Mouse (Mus musculus) heart, embryonic 16.5 days (tissue): ENCODE measurements around the gene Sufu. TPM values are rescaled to one million over a fixed set of nuclear protein-coding genes. Genes with fewer than 3 reads are reported as not detected.

Experiments
- ATAC-seq: fragments of 200-750 bp; cut with Nextera tagmentation; replicated peaks from 2 replicates; pipeline ENCODE4 v1.8.0; 2017; ENCODE audit warnings: moderate number of reproducible peaks; ENCODE audit not compliant: insufficient read depth, low FRiP score; ENCODE audit errors: extremely low read depth
- H3K27ac ChIP-seq: fragments of 300-500 bp; sonication (generic); 2 replicates; pipeline ENCODE4 v1.5.1; 2014; ENCODE audit warnings: mild to moderate bottlenecking, low read length, control low read depth, moderate library complexity
- H3K27me3 ChIP-seq: fragments of 300-500 bp; sonication (generic); 2 replicates; pipeline ENCODE4 v1.6.1; 2014; ENCODE audit warnings: low read length, mixed read lengths; ENCODE audit not compliant: control insufficient read depth, insufficient read depth
- H3K36me3 ChIP-seq: fragments of 300-500 bp; sonication (generic); 2 replicates; pipeline ENCODE4 v1.6.1; 2014; ENCODE audit not compliant: control insufficient read depth, insufficient read depth
- H3K4me1 ChIP-seq: fragments of 300-500 bp; sonication (generic); 2 replicates; pipeline ENCODE4 v1.6.1; 2014; ENCODE audit warnings: low read length, mixed read lengths; ENCODE audit not compliant: control insufficient read depth, insufficient read depth
- H3K4me2 ChIP-seq: fragments of 300-500 bp; sonication (generic); 2 replicates; pipeline ENCODE4 v1.6.1; 2014; ENCODE audit warnings: low read depth, mild to moderate bottlenecking, control low read depth, low read length
- H3K4me3 ChIP-seq: fragments of 300-500 bp; sonication (generic); 2 replicates; pipeline ENCODE4 v1.5.1; 2014; ENCODE audit warnings: mild to moderate bottlenecking, control low read depth, low read length
- H3K9ac ChIP-seq: fragments of 300-500 bp; sonication (generic); 2 replicates; pipeline ENCODE4 v1.6.1; 2014; ENCODE audit warnings: low read length, control low read depth
- H3K9me3 ChIP-seq: fragments of 300-500 bp; sonication (generic); replicated peaks from 2 replicates; pipeline ENCODE4 v1.6.1; 2016; ENCODE audit warnings: low read length; ENCODE audit not compliant: control insufficient read depth
- WGBS: fragments of 180-500 bp; shearing (Covaris S2); extraction: QIAGEN DNeasy Blood & Tissue Kit; methylation state at CpG from one replicate; pipeline ENCODE4 v1.1.7; 2014; 5-methylcytosine and 5-hydroxymethylcytosine counted together
- polyA plus RNA-seq: library from polyadenylated mRNA; unstranded; fragments of >200 nt; fragmentation: Nextera tagmentation; extraction: Ambion mirVana; gene quantifications from 2 replicates; pipeline ENCODE4 v1.2.1, GENCODE M21; 2015

The Sufu gene
- polyA plus RNA-seq, 1 experiment from 2014 or later: 17.6 TPM

DNA sequence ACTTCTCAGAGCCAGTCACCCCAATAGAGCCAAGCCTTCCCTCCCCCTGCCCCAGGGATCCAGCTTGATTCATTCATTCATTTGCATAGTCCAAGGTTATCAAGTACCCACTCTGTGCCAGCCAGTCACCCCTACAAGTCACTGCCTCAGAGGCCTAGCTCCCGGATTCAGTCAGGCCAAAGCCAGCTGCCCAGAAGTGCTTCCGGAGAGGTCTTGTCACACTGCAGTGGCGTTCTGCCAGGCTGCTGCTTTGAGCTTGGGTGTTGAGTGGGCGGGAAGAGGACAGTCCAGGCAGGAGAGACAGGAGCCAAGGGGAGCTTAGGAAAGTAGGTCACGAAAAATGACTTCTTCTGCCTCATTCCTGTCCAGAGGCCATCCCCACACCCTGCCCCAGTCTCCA, 87.8 kb downstream of the Sufu start:
- H3K27ac ChIP-seq: peak overlapping the region; percentile 95
- H3K4me2 ChIP-seq: peak overlapping the region; percentile 21; the same call in 1 of the 2 replicates
- WGBS: 12% methylated on average over 5 of the region's 5 CpGs
- peaks cover 76% of the 10 kb centered on the region for H3K4me1 ChIP-seq
- no peaks in the 10 kb centered on the region for H3K36me3 ChIP-seq
- no peaks in the 10 kb centered on the region for H3K27me3 ChIP-seq
- H3K9ac ChIP-seq: peak overlapping the region; percentile 55
- H3K4me3 ChIP-seq: no peak overlapping the region
- no peaks in the 10 kb centered on the region for H3K9me3 ChIP-seq
- ATAC-seq: peak; percentile 78

DNA sequence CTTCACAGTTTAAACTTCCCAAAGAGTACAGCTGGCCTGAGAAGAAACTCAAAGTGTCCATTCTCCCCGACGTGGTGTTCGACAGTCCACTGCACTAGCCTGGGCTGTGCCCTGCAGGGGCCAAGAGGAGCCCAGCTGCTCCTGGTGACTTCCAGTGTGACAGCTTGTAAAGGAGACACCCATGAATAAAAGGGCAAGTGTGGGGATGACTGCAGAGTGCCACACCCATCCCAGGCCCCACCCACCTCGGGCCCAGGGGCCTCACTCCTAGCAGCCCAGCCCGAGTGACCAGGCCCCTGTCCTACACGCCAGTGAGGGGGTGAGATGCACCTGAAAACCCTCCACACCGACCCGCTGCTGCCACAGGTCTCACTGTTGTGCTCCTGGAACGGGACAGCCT, 89.2 kb downstream of the Sufu start:
- Histone ChIP-seq H3K36me3 (no peaks in the 10 kb centered on the region), H3K9ac (no peak overlapping the region), H3K27me3 (no peaks in the 10 kb centered on the region), H3K4me3 (no peak overlapping the region), H3K27ac (no peak overlapping the region), H3K4me2 (no peak overlapping the region), H3K4me1 (peaks cover 72% of the 10 kb centered on the region), H3K9me3 (no peaks in the 10 kb centered on the region)
- WGBS: 64% methylated on average over 9 of the region's 9 CpGs
- no peak for ATAC-seq

DNA sequence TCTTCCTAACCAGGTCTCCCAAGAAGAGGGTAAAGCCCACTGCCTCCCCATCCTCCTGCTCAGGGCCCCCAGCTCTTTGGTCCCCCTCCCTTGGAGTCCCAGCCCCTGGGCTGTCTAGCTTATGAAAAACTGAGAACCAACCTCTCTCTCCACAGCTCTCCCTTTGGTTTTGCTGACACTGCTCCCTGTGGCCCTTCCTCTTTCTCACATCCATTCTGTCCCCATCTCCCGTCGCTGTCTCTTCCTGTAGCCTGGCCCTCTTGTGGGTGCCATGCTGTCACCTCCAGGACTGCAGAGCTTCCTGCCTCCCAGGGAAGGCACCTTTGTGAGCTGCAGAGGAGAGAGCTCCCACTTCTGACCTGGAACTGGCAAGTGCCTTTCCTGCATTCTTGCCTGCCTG, 90.0 kb downstream of the Sufu start:
- H3K27ac ChIP-seq: peak overlapping the region; percentile 15; the same call in 1 of the 2 replicates
- 17% methylated on average over 2 of the region's 2 CpGs for WGBS
- no peak for ATAC-seq
- H3K27me3 ChIP-seq: no peaks in the 10 kb centered on the region
- no peak overlapping the region for H3K9ac ChIP-seq
- peaks cover 65% of the 10 kb centered on the region for H3K4me1 ChIP-seq
- H3K36me3 ChIP-seq: no peaks in the 10 kb centered on the region
- no peak overlapping the region for H3K4me3 ChIP-seq
- no peak overlapping the region for H3K4me2 ChIP-seq
- H3K9me3 ChIP-seq: no peaks in the 10 kb centered on the region

DNA sequence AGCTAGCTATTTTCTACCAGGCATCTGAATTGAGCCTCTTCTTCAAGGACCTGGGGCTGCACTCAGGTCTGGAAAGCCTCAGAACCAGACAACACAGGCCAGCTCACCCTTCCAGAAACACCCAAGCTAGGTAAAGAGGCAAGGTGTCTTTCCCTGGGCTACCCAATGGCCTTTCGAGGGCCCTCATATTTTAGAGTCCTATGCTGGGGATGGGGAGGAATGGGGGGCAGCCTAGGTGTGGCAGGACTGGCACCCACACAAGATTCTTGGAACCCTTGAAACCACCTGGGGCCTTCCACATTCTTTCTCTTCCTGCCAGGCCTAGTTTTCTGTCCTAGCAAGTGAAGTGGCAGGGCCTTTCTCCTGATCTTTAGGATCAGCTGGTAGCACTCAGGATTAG, 92.8 kb downstream of the Sufu start:
- H3K36me3 ChIP-seq: no peaks in the 10 kb centered on the region
- peaks cover 38% of the 10 kb centered on the region for H3K4me1 ChIP-seq
- H3K4me3 ChIP-seq: no peak overlapping the region
- no peak overlapping the region for H3K9ac ChIP-seq
- 91% methylated on average over 1 of the region's 1 CpGs for WGBS
- H3K4me2 ChIP-seq: no peak overlapping the region
- H3K27ac ChIP-seq: no peak overlapping the region
- H3K27me3 ChIP-seq: no peaks in the 10 kb centered on the region
- no peak for ATAC-seq
- H3K9me3 ChIP-seq: no peaks in the 10 kb centered on the region

DNA sequence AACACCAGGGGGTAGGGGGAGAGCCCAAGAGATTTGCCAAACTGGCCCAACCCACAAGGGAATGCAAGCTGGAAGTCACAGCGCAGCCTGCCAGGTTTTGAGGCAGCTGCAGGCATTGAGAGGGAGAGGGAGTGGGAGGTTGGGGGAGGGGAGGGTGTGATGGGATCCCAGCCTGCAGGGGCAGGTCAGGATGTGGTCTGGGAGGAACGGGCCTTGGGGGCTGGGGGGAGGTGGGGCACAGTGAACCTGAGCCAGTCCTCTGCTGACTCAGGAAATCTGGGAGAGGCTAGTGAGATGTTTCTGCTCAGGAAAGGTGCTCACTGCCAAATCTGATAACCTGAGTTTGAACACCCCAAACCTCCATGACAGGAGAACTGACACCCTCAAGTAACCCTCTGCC, 93.9 kb downstream of the Sufu start:
- 0% methylated on average over 2 of the region's 2 CpGs for WGBS
- H3K27me3 ChIP-seq: no peaks in the 10 kb centered on the region
- H3K4me3 ChIP-seq: no peak overlapping the region
- no peaks in the 10 kb centered on the region for H3K36me3 ChIP-seq
- peak; percentile 44 for ATAC-seq
- no peak overlapping the region for H3K9ac ChIP-seq
- no peaks in the 10 kb centered on the region for H3K9me3 ChIP-seq
- no peak overlapping the region for H3K27ac ChIP-seq
- H3K4me2 ChIP-seq: no peak overlapping the region
- peaks cover 26% of the 10 kb centered on the region for H3K4me1 ChIP-seq

DNA sequence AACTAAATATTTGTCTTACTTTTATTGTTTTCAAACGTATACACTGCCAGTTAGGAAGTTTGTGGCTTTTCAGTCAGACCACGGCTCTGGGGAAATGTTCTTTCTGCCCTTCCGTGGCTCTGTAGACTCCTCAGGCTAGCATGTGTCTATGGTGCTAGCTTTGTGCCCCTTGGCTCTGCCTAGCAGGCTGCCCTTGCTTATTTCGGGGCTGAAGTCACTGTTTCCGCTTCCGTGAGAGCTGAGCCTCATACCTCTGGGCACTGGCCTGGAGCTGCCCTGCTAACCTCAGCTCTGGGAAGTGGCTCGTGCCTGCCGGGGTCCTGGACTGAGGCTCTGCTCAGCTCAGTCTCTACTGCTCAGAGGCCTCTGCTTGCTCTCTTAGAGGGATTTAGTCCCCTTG, 98.4 kb downstream of the Sufu start:
- Histone ChIP-seq H3K36me3 (no peaks in the 10 kb centered on the region), H3K4me3 (no peak overlapping the region), H3K4me1 (peaks cover 8% of the 10 kb centered on the region), H3K27ac (no peak overlapping the region), H3K4me2 (no peak overlapping the region), H3K27me3 (no peaks in the 10 kb centered on the region), H3K9me3 (no peaks in the 10 kb centered on the region), H3K9ac (no peak overlapping the region)
- 67% methylated on average over 8 of the region's 8 CpGs for WGBS
- no peak for ATAC-seq

DNA sequence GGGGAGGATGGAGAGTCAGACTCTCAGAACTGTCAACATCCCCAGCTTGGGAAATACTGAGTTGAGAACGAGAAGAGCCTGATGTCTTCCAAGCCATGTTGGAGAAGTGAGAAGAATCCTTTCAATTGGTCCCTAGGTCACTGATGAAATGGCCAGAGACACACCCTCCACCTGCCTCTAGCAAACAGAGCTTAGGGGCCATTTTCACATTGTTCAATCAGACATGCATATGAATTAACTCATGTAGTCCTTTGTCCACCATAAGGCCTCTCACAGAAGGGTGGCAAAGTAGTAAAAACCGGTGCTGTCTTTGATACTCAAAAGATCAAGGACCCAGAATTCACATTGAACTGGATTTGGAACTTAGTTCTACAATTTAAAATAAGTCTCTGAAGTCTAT, 100.5 kb downstream of the Sufu start:
- Histone ChIP-seq H3K27me3 (no peaks in the 10 kb centered on the region), H3K4me3 (no peak overlapping the region), H3K36me3 (no peaks in the 10 kb centered on the region), H3K4me2 (no peak overlapping the region), H3K27ac (no peak overlapping the region), H3K4me1 (peaks cover 4% of the 10 kb centered on the region; the same call in 1 of the 2 replicates), H3K9me3 (no peaks in the 10 kb centered on the region), H3K9ac (no peak overlapping the region)
- WGBS: 51% methylated on average over 2 of the region's 2 CpGs
- ATAC-seq: no peak

DNA sequence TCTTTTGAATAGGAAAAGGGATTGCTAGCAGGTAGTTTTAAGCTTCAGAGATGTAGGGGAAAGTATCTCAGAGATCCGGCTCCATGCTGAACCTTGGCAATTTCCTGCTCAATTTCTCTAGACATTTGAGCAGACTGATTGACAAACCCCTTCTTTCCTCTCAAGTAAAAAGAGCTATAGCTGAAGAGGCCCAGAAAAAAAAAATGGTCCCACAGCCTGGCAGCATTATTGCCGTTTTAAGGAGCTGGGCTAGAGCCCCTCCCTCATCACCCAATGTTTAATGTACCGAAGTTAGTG, 102.8 kb downstream of the Sufu start:
- WGBS: 3% methylated on average over 3 of the region's 3 CpGs
- peaks cover 5% of the 10 kb centered on the region for H3K4me1 ChIP-seq
- H3K27ac ChIP-seq: peak overlapping the region; percentile 83
- H3K36me3 ChIP-seq: no peaks in the 10 kb centered on the region
- peak overlapping the region; percentile 27 for H3K4me3 ChIP-seq
- H3K9ac ChIP-seq: peak overlapping the region; percentile 30
- peak overlapping the region; percentile 62 for H3K4me2 ChIP-seq
- no peak for ATAC-seq
- no peaks in the 10 kb centered on the region for H3K27me3 ChIP-seq
- no peaks in the 10 kb centered on the region for H3K9me3 ChIP-seq

DNA sequence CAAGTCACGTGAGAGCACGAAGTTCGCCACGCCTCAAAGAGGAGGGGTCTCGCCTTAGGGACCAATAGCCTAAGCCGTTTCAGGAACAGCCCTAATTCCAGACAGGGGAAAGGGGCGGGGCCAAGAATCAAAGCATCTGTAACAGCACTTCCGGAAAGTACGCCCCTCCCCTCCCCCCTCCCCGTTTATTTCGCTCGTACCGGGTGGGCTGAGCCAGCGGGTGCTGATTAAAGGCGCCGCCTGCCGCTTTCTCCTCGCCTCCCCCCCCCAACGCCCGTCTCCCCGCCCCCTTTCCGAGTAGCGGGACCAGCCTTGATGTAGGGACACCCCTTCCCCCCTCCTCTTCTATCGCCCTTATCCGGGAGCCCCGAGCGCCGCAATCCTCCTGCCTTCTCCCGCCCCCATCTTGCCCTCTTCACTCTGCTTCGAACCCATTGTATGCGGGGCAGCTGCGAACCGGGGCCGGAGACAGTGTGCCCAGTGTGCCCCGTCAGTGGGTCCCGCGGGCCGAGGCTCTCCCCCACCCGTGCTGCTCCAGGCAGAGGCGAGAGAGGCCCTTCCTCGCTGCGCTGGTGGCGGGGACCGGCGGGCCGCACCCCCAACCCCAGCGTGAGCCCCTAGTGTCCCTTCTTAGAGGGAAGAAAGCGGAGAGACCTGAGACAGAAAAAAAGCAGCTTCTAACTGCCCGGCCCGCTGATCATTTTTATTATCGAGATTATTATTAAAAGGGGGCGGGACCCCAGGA, 103.3 kb downstream of the Sufu start:
- Histone ChIP-seq H3K9ac (peak overlapping the region; percentile 96), H3K36me3 (no peaks in the 10 kb centered on the region), H3K27ac (peak overlapping the region; percentile 99), H3K4me1 (peaks cover 10% of the 10 kb centered on the region), H3K4me3 (peak overlapping the region; percentile 95), H3K4me2 (peak overlapping the region; percentile 95), H3K27me3 (no peaks in the 10 kb centered on the region), H3K9me3 (no peaks in the 10 kb centered on the region)
- ATAC-seq: peak; percentile 83
- under 1% methylated on average over 45 of the region's 52 CpGs for WGBS
